Mouse (Mus musculus) forebrain, embryonic 16.5 days (tissue): ENCODE data around the gene Orm2. TPM values are rescaled to one million over a fixed set of nuclear protein-coding genes. Genes with fewer than 3 reads are reported as not detected.

ENCODE experiments used
- ATAC-seq: fragments of 200-750 bp; cut with Nextera tagmentation; 2 replicates; pipeline ENCODE4 v1.8.0; 2017; ENCODE audit warnings: mild to moderate bottlenecking, moderate library complexity
- H3K27ac ChIP-seq: fragments of 300-500 bp; sonication (generic); 2 replicates; pipeline ENCODE4 v1.5.1; 2014; ENCODE audit warnings: low read length, control low read depth
- H3K27me3 ChIP-seq: fragments of 300-500 bp; sonication (generic); replicated peaks from 2 replicates; pipeline ENCODE4 v1.6.1; 2014; ENCODE audit warnings: low read length; ENCODE audit not compliant: control insufficient read depth, insufficient read depth
- H3K36me3 ChIP-seq: fragments of 300-500 bp; sonication (generic); 2 replicates; pipeline ENCODE4 v1.6.1; 2014; ENCODE audit not compliant: control insufficient read depth, insufficient read depth
- H3K4me1 ChIP-seq: fragments of 300-500 bp; sonication (generic); replicated peaks from 2 replicates; pipeline ENCODE4 v1.6.1; 2014; ENCODE audit warnings: low read length; ENCODE audit not compliant: control insufficient read depth, insufficient read depth
- H3K4me2 ChIP-seq: fragments of 300-500 bp; sonication (generic); 2 replicates; pipeline ENCODE4 v1.6.1; 2014; ENCODE audit warnings: mild to moderate bottlenecking, low read length, control low read depth
- H3K4me3 ChIP-seq: fragments of 300-500 bp; sonication (generic); replicated peaks from 2 replicates; pipeline ENCODE4 v1.5.1; 2014; ENCODE audit warnings: mild to moderate bottlenecking, low read length, control low read depth
- H3K9ac ChIP-seq: fragments of 300-500 bp; sonication (generic); replicated peaks from 2 replicates; pipeline ENCODE4 v1.6.1; 2014; ENCODE audit warnings: low read depth, low read length, control low read depth
- H3K9me3 ChIP-seq: fragments of 300-500 bp; sonication (generic); 2 replicates; pipeline ENCODE4 v1.6.1; 2016; ENCODE audit warnings: low read length; ENCODE audit not compliant: control insufficient read depth
- WGBS: fragments of 180-500 bp; shearing (Covaris S2); extraction: QIAGEN DNeasy Blood & Tissue Kit; methylation state at CpG from one replicate; pipeline ENCODE4 v1.1.7; 2014; 5-methylcytosine and 5-hydroxymethylcytosine counted together
- polyA plus RNA-seq: library from polyadenylated mRNA; unstranded; fragments of >200 nt; fragmentation: Nextera tagmentation; extraction: Ambion mirVana; gene quantifications from 2 replicates; pipeline ENCODE4 v1.2.1, GENCODE M21; 2015

The Orm2 gene
- polyA plus RNA-seq, 1 experiment from 2014 or later: not detected

- Histone ChIP-seq H3K27me3 (no peaks in the 10 kb centered on the region), H3K9me3 (no peaks in the 10 kb centered on the region), H3K4me3 (peak overlapping the region; percentile 71), H3K9ac (peak overlapping the region; percentile 67), H3K4me2 (peak overlapping the region; percentile 89), H3K27ac (peak overlapping the region; percentile 77), H3K36me3 (no peaks in the 10 kb centered on the region), H3K4me1 (peaks cover 56% of the 10 kb centered on the region)
- 0% methylated on average over 18 of the region's 18 CpGs for WGBS
- ATAC-seq: no peak
These were observed 47.2 kb downstream of the Orm2 start for GRCm38 (mm10) chr4:63409317-63409907.

- peak; percentile 62 for ATAC-seq
- peak overlapping the region; percentile 77 for H3K27ac ChIP-seq
- peak overlapping the region; percentile 67 for H3K9ac ChIP-seq
- no peaks in the 10 kb centered on the region for H3K36me3 ChIP-seq
- no peaks in the 10 kb centered on the region for H3K9me3 ChIP-seq
- under 1% methylated on average over 39 of the region's 39 CpGs for WGBS
- peak overlapping the region; percentile 89 for H3K4me2 ChIP-seq
- no peaks in the 10 kb centered on the region for H3K27me3 ChIP-seq
- peaks cover 49% of the 10 kb centered on the region for H3K4me1 ChIP-seq
- peak overlapping the region; percentile 71 for H3K4me3 ChIP-seq
These were observed 47.8 kb downstream of the Orm2 start for GRCm38 (mm10) chr4:63409908-63410582.

- peak overlapping the region; percentile 67 for H3K9ac ChIP-seq
- no peaks in the 10 kb centered on the region for H3K9me3 ChIP-seq
- H3K27ac ChIP-seq: peak overlapping the region; percentile 69
- WGBS: 0% methylated on average over 19 of the region's 19 CpGs
- H3K4me2 ChIP-seq: peak overlapping the region; percentile 89
- H3K4me3 ChIP-seq: peak overlapping the region; percentile 71
- H3K36me3 ChIP-seq: no peaks in the 10 kb centered on the region
- peaks cover 44% of the 10 kb centered on the region for H3K4me1 ChIP-seq
- H3K27me3 ChIP-seq: no peaks in the 10 kb centered on the region
- peak; percentile 91 for ATAC-seq
These were observed 48.3 kb downstream of the Orm2 start for GRCm38 (mm10) chr4:63410583-63410934.

- Histone ChIP-seq H3K36me3 (no peaks in the 10 kb centered on the region), H3K9ac (no peak overlapping the region), H3K4me3 (peak overlapping the region; percentile 71), H3K9me3 (no peaks in the 10 kb centered on the region), H3K27me3 (no peaks in the 10 kb centered on the region), H3K4me1 (peaks cover 38% of the 10 kb centered on the region), H3K27ac (no peak overlapping the region), H3K4me2 (peak overlapping the region; percentile 89; the same call in 1 of the 2 replicates)
- no peak for ATAC-seq
- WGBS: 64% methylated on average over 5 of the region's 5 CpGs
These were observed 49.0 kb downstream of the Orm2 start for GRCm38 (mm10) chr4:63411222-63411621.

- no peak overlapping the region for H3K4me3 ChIP-seq
- no peak overlapping the region for H3K4me2 ChIP-seq
- no peak overlapping the region for H3K27ac ChIP-seq
- no peak for ATAC-seq
- no peaks in the 10 kb centered on the region for H3K27me3 ChIP-seq
- no peaks in the 10 kb centered on the region for H3K36me3 ChIP-seq
- H3K9ac ChIP-seq: no peak overlapping the region
- no peaks in the 10 kb centered on the region for H3K9me3 ChIP-seq
- peaks cover 9% of the 10 kb centered on the region for H3K4me1 ChIP-seq
- 61% methylated on average over 5 of the region's 5 CpGs for WGBS
These were observed 52.7 kb downstream of the Orm2 start for GRCm38 (mm10) chr4:63414951-63415350.

Other genes starting within 250 kb of the Orm2 start
- gene Ambp, start 207.7 kb upstream of the Orm2 start, polyA plus RNA-seq: 0.22 TPM in 1 of 2 replicates, not detected in the other
- 0.10 and 0.17 TPM in 2 replicates for gene Kif12, start 190.3 kb upstream of the Orm2 start, polyA plus RNA-seq
- 0.88 and 0.98 TPM in 2 replicates for gene Col27a1, start 148.4 kb upstream of the Orm2 start, polyA plus RNA-seq
- gene Orm1, start 17.9 kb upstream of the Orm2 start, polyA plus RNA-seq: not detected in 2 replicates
- not detected in 2 replicates for gene Orm3, start 6.3 kb upstream of the Orm2 start, polyA plus RNA-seq
- 10.6 and 11.2 TPM in 2 replicates for gene Akna, start 40.9 kb downstream of the Orm2 start, polyA plus RNA-seq
- gene Whrn, start 133.5 kb downstream of the Orm2 start, polyA plus RNA-seq: 5.1 and 6.4 TPM in 2 replicates
- 427 and 436 TPM in 2 replicates for gene Atp6v1g1, start 182.3 kb downstream of the Orm2 start, polyA plus RNA-seq
- 4.8 and 6.0 TPM in 2 replicates for gene Tmem268, start 196.3 kb downstream of the Orm2 start, polyA plus RNA-seq
- gene Gm11213, start 242.8 kb downstream of the Orm2 start, polyA plus RNA-seq: not detected in 2 replicates